Mouse (Mus musculus) embryonic fibroblast, embryonic 13.5 days (primary cell): ENCODE measurements around the gene Smoc1.

Experiments
- CTCF ChIP-seq: IDR thresholded peaks from 2 replicates; pipeline ENCODE4 v1.5.1; 2011; ENCODE audit warnings: mild to moderate bottlenecking, control low read depth, low read length, moderate library complexity, borderline replicate concordance; ENCODE audit not compliant: insufficient read depth
- POLR2A ChIP-seq: IDR thresholded peaks from 2 replicates; pipeline ENCODE4 v1.6.1; 2011; ENCODE audit warnings: low read depth, mild to moderate bottlenecking, control low read depth, low read length, moderate library complexity

DNA sequence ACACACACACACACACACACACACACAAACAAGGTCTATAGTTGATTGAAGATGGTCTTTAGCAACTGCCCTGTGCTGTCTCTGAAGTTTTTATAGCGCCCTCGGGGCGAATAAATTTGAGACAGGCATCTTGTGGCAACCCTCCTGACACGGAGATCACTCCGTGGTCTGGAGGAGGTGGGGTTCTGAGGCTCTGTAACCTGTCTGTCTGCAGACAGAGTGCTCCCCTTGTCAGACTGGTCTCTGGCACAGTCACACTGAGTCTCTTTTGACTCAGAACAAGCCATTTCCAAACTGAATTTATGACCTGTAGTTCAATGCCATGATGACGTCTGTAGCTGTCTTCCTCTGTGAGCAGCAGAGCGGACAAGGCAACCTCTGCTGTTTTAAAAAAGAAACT is 75.1 kb downstream of the Smoc1 start:
- TF ChIP-seq CTCF (no peak), POLR2A (no peak)
